Mouse (Mus musculus) bone marrow macrophage, adult 2 months (primary cell): ENCODE data around the gene Stk32c. TPM values are rescaled to one million over a fixed set of nuclear protein-coding genes. Genes with fewer than 3 reads are reported as not detected.
A peak's percentile ranks its signal among the peaks of the same experiment; 100 is the strongest.

Source experiments
- H3K27ac ChIP-seq: 2 replicates; pipeline ENCODE4 v1.5.1; 2012; ENCODE audit warnings: low read depth, low read length; ENCODE audit not compliant: insufficient read depth
- H3K4me1 ChIP-seq: 2 replicates; pipeline ENCODE4 v1.6.1; 2012; ENCODE audit warnings: low read length; ENCODE audit not compliant: control insufficient read depth, insufficient read depth
- H3K4me3 ChIP-seq: 2 replicates; pipeline ENCODE4 v1.5.1; 2012; ENCODE audit warnings: mild to moderate bottlenecking, low read length, moderate library complexity; ENCODE audit not compliant: insufficient read depth
- CTCF ChIP-seq: IDR thresholded peaks from 2 replicates; pipeline ENCODE4 v1.5.1; 2012; ENCODE audit warnings: low read depth, mild to moderate bottlenecking, low read length, moderate library complexity
- POLR2A ChIP-seq: IDR thresholded peaks from 2 replicates; pipeline ENCODE4 v1.6.1; 2012; ENCODE audit warnings: mild to moderate bottlenecking, low read depth, low read length, borderline replicate concordance
- polyA plus RNA-seq: library from polyadenylated mRNA; stranded (reverse); fragments of >200 nt; gene quantifications from 2 replicates; pipeline ENCODE4 v1.2.4, GENCODE M21; 2012; ENCODE audit not compliant: missing spikeins, insufficient read depth, insufficient read length

The Stk32c gene
- polyA plus RNA-seq, 1 experiment = not detected

DNA sequence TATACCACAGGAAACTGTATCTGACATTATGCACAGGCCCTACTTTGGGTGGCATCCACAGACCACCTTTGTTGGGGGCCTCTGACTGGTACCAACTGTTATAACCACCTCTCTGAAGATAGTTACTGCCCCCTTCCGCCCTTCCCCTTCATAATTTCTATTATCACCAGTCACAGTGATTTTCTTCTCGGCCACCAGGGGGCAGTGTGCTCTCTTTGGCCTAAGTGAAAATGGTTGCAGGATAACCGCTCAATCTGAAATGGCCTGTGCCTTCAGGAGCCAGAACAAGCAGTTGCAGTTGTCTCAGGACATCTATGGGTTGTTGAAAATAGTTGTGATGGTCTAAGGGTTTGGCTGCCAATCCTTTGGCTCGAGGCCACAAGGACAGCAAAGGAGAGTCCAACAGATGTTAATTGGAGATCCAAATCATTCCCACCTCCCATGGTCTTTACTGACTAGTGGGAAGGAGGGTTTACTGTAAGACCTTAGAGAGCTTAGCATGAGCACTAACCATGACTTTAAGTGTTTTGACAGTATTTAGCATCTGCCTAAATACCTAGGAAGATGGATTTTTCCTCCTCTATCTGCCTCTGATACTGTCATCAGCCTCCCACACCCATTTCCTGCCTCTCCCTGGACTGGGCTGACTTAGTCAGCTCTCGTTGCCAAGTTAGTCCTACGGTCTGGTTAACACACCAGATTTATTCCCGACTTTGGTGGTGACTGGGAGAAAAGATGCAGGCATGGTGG, 4.9 kb downstream of the Stk32c start:
- no peak for TF ChIP-seq POLR2A
- TF ChIP-seq CTCF = peak; percentile 81
- no peak overlapping the region for H3K4me3 ChIP-seq
- peaks cover 13% of the 10 kb centered on the region for H3K4me1 ChIP-seq
- H3K27ac ChIP-seq = no peak overlapping the region

DNA sequence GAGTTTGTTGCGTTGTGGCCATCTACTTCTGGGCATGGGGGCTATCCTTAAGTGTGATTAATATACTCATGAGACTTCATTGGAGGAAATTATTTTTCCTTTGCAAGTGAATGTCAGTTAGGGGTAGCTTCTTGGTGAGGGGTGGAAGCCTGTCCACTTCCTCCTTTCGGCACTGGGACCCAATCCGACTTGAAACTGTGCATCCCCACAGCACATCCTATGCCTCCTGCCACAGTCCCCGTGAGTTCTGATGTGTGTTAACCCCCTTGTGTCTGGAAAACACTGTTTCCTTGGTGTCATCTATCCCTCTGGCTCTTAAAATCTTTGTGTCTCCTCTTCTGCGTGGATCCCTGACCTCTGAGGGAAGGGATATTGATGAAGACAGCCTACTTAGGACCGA, 11.9 kb downstream of the Stk32c start:
- Histone ChIP-seq H3K4me1 (no peaks in the 10 kb centered on the region), H3K27ac (no peak overlapping the region), H3K4me3 (no peak overlapping the region)
- TF ChIP-seq POLR2A = no peak
- no peak for TF ChIP-seq CTCF

DNA sequence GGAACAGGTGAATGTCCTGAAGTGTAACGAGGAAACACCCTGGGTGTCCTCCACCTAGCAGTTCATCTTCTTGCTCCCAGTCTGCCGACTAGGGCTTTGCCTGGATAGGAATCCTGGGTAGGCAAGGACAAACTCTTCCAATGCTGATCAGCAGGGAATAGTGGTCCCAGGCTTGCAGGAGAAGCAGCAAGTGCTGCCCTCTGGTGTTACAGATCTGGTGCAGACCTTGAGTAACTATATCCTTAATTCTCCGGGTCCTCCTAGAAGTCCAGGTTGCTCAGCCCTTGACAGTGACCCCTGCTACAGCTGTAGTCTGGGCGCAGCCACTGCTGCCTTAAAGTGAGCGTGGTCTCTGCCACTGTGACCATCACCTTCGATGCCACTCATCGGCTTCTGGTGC, 13.0 kb downstream of the Stk32c start:
- TF ChIP-seq POLR2A = no peak
- TF ChIP-seq CTCF = peak; percentile 49; the same call in 1 of the 2 replicates

DNA sequence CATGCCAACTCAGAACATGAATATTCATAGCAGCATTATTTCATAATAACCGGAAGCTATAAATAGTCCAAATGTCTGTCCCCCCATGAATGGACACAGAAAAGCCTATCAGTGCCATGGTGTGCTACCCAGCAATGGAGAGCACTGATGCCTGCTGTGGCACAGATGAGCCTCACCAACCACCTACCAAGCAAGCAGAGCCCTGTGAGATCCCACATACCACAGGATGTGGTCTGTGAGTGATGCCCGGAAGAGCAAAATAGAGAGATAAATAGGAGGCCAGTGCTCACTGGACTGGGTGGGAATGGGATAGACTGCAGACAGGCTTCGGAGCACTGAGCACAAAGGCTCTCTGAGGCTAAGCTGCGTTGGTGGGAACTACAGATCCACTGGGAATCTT, 16.1 kb downstream of the Stk32c start:
- Histone ChIP-seq H3K4me1 (no peaks in the 10 kb centered on the region), H3K27ac (no peak overlapping the region)
- TF ChIP-seq POLR2A = no peak
- no peak for TF ChIP-seq CTCF

More for the DNA sequence above, 13.0 kb downstream of the Stk32c start:
- H3K4me3 ChIP-seq = no peak overlapping the region
- H3K27ac ChIP-seq = no peak overlapping the region
- no peaks in the 10 kb centered on the region for H3K4me1 ChIP-seq

DNA sequence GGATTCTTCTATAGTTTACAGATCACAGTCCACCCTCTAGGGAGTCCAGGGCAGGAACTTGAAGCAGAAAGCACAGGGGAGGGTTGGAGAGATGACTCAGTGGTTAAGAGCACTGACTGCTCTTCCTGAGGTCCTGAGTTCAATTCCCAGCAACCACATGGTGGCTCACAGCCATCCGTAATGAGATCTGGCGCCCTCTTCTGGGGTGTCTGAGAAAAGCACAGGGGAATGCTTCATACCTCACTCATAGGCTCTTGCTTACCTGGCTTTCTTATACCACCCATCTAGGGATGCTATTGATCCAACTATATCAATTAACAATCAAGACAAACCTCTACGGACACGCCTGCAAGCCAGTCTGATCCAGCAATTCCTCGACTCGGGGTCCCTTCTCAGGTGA, 21.5 kb downstream of the Stk32c start:
- no peaks in the 10 kb centered on the region for H3K4me1 ChIP-seq
- no peak for TF ChIP-seq POLR2A
- no peak overlapping the region for H3K4me3 ChIP-seq
- no peak overlapping the region for H3K27ac ChIP-seq

More for the DNA sequence above, 16.1 kb downstream of the Stk32c start:
- H3K4me3 ChIP-seq = no peak overlapping the region

DNA sequence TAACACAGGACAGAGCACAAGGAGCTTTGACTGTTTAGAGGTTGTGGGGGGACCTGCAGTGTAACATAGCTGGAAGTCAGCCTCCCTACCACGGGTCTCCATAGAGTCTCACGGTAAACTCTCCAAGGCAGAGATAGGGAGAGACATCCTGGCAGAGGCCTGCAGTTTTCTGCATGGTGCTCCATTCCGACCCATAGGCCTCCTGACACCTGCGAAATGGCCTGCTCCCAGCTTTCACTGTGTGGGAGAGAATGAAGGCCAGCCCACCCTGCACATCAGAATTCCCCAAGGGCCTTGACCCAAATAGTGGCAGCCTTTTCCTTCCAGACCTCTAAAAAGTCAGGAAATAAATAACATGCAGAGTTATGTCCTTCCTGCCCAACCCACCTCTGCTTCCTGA, 22.5 kb downstream of the Stk32c start:
- TF ChIP-seq CTCF (no peak), POLR2A (no peak)
- H3K4me3 ChIP-seq = no peak overlapping the region
- no peaks in the 10 kb centered on the region for H3K4me1 ChIP-seq
- H3K27ac ChIP-seq = no peak overlapping the region

DNA sequence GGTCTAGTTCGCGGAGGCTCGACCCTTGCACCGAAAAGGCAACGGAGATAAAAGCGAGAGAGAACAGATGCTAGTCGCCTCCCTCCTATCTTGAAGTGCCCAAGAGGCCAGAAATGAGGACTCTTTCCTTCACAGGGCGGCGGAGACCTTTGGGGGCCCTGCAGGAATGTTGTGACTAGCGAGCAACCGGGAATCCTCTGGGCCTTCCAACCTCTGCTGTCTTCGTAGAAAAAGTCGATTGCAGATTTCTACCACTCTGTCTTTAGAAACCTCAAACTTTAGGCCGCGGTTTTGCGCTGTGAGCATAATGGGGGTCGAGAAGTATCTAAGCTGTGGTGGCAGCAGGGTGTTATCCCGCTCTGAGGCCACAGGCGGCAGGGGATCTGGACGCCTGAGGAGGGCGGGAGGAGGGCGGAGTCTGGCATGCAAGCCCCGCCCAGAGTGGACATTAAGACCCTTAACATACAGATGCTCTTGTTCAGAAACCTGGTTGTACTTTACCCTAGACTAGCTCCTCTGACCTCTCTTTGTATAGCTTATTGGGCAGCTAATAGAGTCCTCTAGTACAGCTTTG, 24.4 kb downstream of the Stk32c start:
- Histone ChIP-seq H3K27ac (no peak overlapping the region), H3K4me3 (peak overlapping the region; percentile 65), H3K4me1 (no peaks in the 10 kb centered on the region)
- no peak for TF ChIP-seq POLR2A
- TF ChIP-seq CTCF = no peak

DNA sequence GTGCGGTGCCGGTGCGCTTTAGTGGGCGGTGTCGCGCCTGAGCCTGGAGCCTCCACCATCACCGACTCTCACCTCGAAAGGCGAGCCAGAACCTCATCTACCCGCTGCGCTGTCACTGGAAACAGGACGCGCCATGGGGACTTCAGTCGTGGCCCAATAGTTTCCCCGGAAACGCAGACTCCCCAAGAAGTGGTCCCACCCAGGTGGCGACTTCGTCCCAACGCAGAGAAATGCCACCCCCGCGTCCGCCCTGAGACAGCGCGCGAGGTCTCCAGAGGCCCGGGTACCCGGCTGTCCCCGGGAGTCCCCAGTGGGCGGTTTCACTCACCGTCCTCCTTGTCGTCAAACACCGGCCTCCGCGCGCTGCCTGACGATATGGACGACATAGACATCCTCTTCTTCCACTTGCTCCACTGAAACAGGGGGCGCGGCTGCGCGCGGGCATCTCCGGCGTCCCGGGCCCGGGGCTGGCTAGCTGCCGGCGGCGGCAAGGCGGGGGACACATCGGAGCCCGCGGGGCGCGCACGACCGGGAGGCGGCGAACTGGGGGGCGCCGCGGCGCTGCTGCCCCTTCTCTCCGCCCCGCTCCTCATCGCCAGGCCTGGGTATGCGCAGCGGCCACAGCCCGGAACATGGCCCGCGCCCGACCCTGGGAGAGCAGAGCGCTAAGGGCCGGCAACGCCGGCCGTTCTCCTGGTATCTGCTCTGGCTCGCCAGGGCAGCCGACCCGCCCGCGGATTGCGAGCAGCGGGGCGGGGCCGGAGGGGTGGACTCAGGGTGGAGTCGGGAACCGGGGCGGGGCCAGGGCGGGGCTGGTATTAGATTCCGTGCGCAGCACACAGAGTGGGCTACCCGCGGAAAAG, 25.1 kb downstream of the Stk32c start:
- Histone ChIP-seq H3K4me3 (peak overlapping the region; percentile 65), H3K4me1 (no peaks in the 10 kb centered on the region), H3K27ac (no peak overlapping the region)
- no peak for TF ChIP-seq POLR2A
- no peak for TF ChIP-seq CTCF

DNA sequence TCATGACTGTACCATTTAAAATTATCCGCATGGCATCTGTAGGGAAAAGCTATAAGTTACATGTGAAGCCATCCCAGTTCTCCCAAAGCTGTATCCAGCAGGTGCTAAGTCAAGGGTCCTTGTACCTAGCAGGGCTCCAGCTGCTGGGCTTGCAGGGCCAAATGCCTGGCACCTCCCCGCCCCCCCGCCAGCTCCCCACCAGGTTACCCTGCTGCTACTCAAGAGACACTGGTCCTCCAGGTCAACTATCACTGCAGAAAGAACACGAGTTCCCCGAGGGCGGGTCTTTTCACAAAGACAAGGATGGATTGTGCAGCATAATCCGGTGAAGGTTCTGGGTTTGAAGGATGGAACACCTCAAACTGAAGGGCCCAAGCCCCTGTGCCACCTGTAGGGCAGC, 25.8 kb downstream of the Stk32c start:
- no peak overlapping the region for H3K27ac ChIP-seq
- TF ChIP-seq POLR2A = no peak
- TF ChIP-seq CTCF = no peak
- H3K4me1 ChIP-seq = no peaks in the 10 kb centered on the region
- peak overlapping the region; percentile 65 for H3K4me3 ChIP-seq

DNA sequence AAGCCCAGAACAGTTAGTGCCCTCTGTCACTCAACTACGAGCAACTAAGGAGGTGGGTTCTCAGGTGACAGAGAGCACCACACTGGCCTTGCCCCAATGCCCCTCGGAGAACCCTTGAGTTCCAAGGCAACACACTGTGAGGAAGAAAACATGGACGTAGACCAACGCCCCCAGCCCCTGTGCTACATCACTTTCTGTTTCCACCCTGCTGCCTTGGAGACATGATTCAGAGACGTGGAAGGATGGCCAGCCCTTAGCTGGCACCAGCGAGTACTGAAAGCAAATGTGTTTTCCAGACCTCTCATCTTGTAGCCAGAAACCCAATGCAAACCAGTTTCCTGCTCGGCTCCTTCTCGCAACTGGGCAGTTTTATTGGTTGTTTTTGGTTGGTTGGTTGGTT, 26.7 kb downstream of the Stk32c start:
- Histone ChIP-seq H3K4me3 (no peak overlapping the region), H3K27ac (no peak overlapping the region), H3K4me1 (no peaks in the 10 kb centered on the region)
- no peak for TF ChIP-seq CTCF
- no peak for TF ChIP-seq POLR2A

DNA sequence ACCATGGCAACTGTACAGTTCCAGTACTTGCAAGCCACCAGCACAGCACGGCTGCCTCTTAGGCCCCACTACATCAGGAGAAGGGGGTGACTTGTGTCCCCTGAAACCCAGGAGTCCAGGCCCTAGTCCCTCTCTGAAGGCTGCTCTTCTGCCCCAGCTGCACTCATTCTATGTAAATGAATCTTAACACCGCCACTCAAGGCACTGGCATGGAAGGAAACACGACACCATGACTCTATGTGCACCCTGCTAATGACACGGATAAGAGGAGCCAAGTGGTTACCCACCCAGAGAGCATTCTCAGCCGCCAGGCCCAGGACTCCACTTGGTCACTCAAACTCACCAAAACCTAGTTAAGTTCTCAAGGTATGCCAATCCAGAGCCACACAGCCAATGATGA, 27.1 kb downstream of the Stk32c start:
- H3K27ac ChIP-seq = no peak overlapping the region
- no peak overlapping the region for H3K4me3 ChIP-seq
- TF ChIP-seq CTCF (no peak), POLR2A (no peak)
- no peaks in the 10 kb centered on the region for H3K4me1 ChIP-seq
